10 mouse cellular contexts compared by ENCODE assay signal in genomic region chr6:140554261-140554660, GRCm38 (mm10).
DNase-seq lines count a peak whose midpoint lies in the region; ATAC-seq lines count a peak whose summit lies in the region.
"Had no signal": no experiment of that assay in that cellular context is flagged by ENCODE, and none has a peak within 500 bp of the region (broad histone marks: within the 10 kb centered on the region; RNA-seq: fewer than 3 reads in every experiment).

No protein-coding gene starts in this region.

- no peak overlapping the region for H3K9ac ChIP-seq in hindbrain, embryonic 14.5 days
- no peak overlapping the region for H3K9ac ChIP-seq in hindbrain, embryonic 13.5 days
- H3K9ac ChIP-seq in kidney, embryonic 16.5 days (replicated peaks; ENCODE audit: low read length), result no peak overlapping the region
- H3K9ac ChIP-seq: liver, embryonic 15.5 days had no signal

- H3K9me3 ChIP-seq in hindbrain, embryonic 14.5 days (ENCODE audit: control insufficient read depth, low read length), result no peaks in the 10 kb centered on the region
- H3K9me3 ChIP-seq in hindbrain, embryonic 13.5 days, result no peaks in the 10 kb centered on the region
- no peaks in the 10 kb centered on the region for H3K9me3 ChIP-seq in kidney, embryonic 16.5 days (ENCODE audit: low read length)
- H3K9me3 ChIP-seq: liver, embryonic 15.5 days had no signal

- H3K36me3 ChIP-seq in hindbrain, embryonic 14.5 days (replicated peaks; ENCODE audit: control insufficient read depth, insufficient read depth), result peaks cover 50% of the 10 kb centered on the region
- H3K36me3 ChIP-seq in hindbrain, embryonic 13.5 days, result peaks cover 38% of the 10 kb centered on the region
- H3K36me3 ChIP-seq in kidney, embryonic 16.5 days (ENCODE audit: insufficient read depth, low read length), result peaks cover 16% of the 10 kb centered on the region
- H3K36me3 ChIP-seq: liver, embryonic 15.5 days had no signal

- 66% methylated on average over 4 of the region's 4 CpGs for WGBS in hindbrain, embryonic 14.5 days
- WGBS in hindbrain, embryonic 13.5 days, result 59% methylated on average over 4 of the region's 4 CpGs
- 74% methylated on average over 4 of the region's 4 CpGs for WGBS in kidney, embryonic 16.5 days

- no peak overlapping the region for H3K27ac ChIP-seq in hindbrain, embryonic 14.5 days
- no peak overlapping the region for H3K27ac ChIP-seq in hindbrain, embryonic 13.5 days
- no peak overlapping the region for H3K27ac ChIP-seq in kidney, embryonic 16.5 days (ENCODE audit: low read length)
- H3K27ac ChIP-seq: liver, embryonic 15.5 days had no signal

- no peaks in the 10 kb centered on the region for H3K27me3 ChIP-seq in hindbrain, embryonic 14.5 days (ENCODE audit: control insufficient read depth, insufficient read depth, low read length)
- H3K27me3 ChIP-seq in hindbrain, embryonic 13.5 days, result no peaks in the 10 kb centered on the region
- H3K27me3 ChIP-seq in kidney, embryonic 16.5 days (ENCODE audit: insufficient read depth, low read length), result no peaks in the 10 kb centered on the region
- H3K27me3 ChIP-seq: liver, embryonic 15.5 days had no signal

- H3K4me2 ChIP-seq in hindbrain, embryonic 14.5 days (replicated peaks), result no peak overlapping the region
- H3K4me2 ChIP-seq in hindbrain, embryonic 13.5 days, result no peak overlapping the region
- no peak overlapping the region for H3K4me2 ChIP-seq in kidney, embryonic 16.5 days (replicated peaks; ENCODE audit: low read depth, low read length)
- H3K4me2 ChIP-seq: liver, embryonic 15.5 days had no signal

- ATAC-seq in hindbrain, embryonic 14.5 days (ENCODE audit: low FRiP score), result no peak
- no peak for ATAC-seq in hindbrain, embryonic 13.5 days (ENCODE audit: low FRiP score)
- ATAC-seq in erythroid progenitor cell, adult 5-6 weeks (replicated peaks; ENCODE audit: low FRiP score, poor library complexity, severe bottlenecking), result no peak
- no peak for ATAC-seq in kidney, embryonic 16.5 days (ENCODE audit: low FRiP score, low TSS enrichment)

- peak; percentile 68 for DNase-seq in hindbrain, embryonic 14.5 days (ENCODE audit: low spot score)
- peak; percentile 46 for DNase-seq in right cerebral cortex, adult 18-20 months
- no peak for DNase-seq in right cerebral cortex, postnatal 36 days (ENCODE audit: low spot score in 2 of 2)
- DNase-seq in cerebellum, postnatal 14 days, result peak; percentile 75 to 78
- DNase-seq in natural killer cell, adult 2 months (ENCODE audit: low spot score in 2 of 2), result no peak
- DNase-seq: right cerebral cortex, postnatal 14 days had no signal

- no peaks in the 10 kb centered on the region for H3K4me1 ChIP-seq in hindbrain, embryonic 14.5 days (replicated peaks; ENCODE audit: control insufficient read depth, insufficient read depth, low read length)
- no peaks in the 10 kb centered on the region for H3K4me1 ChIP-seq in hindbrain, embryonic 13.5 days (replicated peaks)
- no peaks in the 10 kb centered on the region for H3K4me1 ChIP-seq in kidney, embryonic 16.5 days (ENCODE audit: insufficient read depth, low read length)
- H3K4me1 ChIP-seq: liver, embryonic 15.5 days had no signal

- no peak overlapping the region for H3K4me3 ChIP-seq in hindbrain, embryonic 14.5 days (replicated peaks; ENCODE audit: low read length)
- H3K4me3 ChIP-seq in hindbrain, embryonic 13.5 days, result no peak overlapping the region
- no peak overlapping the region for H3K4me3 ChIP-seq in kidney, embryonic 16.5 days (ENCODE audit: low read length)
- H3K4me3 ChIP-seq: liver, embryonic 15.5 days had no signal

Comparison
In these comparisons a context has a peak if more than half of its experiments do, and no peak if none do; other contexts are left out.
1. DNase-seq: peak in hindbrain, embryonic 14.5 days (single experiment), right cerebral cortex, adult 18-20 months (single experiment) and cerebellum, postnatal 14 days (2 of 2); none in right cerebral cortex, postnatal 36 days (0 of 2) and natural killer cell, adult 2 months (0 of 2).